Mouse (Mus musculus): ENCODE measurements around the gene Mum1. TPM values are rescaled to one million over a fixed set of nuclear protein-coding genes. Genes with fewer than 3 reads are reported as not detected.
"Not testable (repeated sequence)": the region's sequence is repeated elsewhere in the genome, so short reads cannot be mapped to it uniquely, and the experiment has no call there.

The Mum1 gene
- polyA plus RNA-seq, 1 experiment from 2014 or later, result 94.7 TPM

- Histone ChIP-seq H3K36me3 (peaks cover 48% of the 10 kb centered on the region), H3K27ac (peak overlapping the region; percentile 44; the same call in 1 of the 2 replicates), H3K27me3 (no peaks in the 10 kb centered on the region), H3K4me2 (replicated peaks) (no peak overlapping the region), H3K4me3 (no peak overlapping the region), H3K9ac (no peak overlapping the region), H3K9me3 (no peaks in the 10 kb centered on the region), H3K4me1 (peaks cover 12% of the 10 kb centered on the region)
- 35% methylated on average over 5 of the region's 5 CpGs for WGBS
- ATAC-seq (ENCODE audit: low FRiP score, low read depth), result no peak
Measured at GRCm38 (mm10) chr10:80244791-80245399, 18.7 kb downstream of the Mum1 start.

- Histone ChIP-seq H3K27me3 (no peaks in the 10 kb centered on the region), H3K9me3 (no peaks in the 10 kb centered on the region), H3K9ac (no peak overlapping the region), H3K27ac (peak overlapping the region; percentile 44; the same call in 1 of the 2 replicates), H3K4me3 (no peak overlapping the region), H3K4me1 (peaks cover 19% of the 10 kb centered on the region), H3K4me2 (replicated peaks) (no peak overlapping the region), H3K36me3 (peaks cover 41% of the 10 kb centered on the region)
- WGBS, result 4% methylated on average over 4 of the region's 4 CpGs
- no peak for ATAC-seq (ENCODE audit: low FRiP score, low read depth)
Measured at GRCm38 (mm10) chr10:80245600-80245999, 19.4 kb downstream of the Mum1 start.

- WGBS, result 54% methylated on average over 6 of the region's 6 CpGs
Measured at GRCm38 (mm10) chr10:80247849-80248248, 21.6 kb downstream of the Mum1 start.

GRCm38 (mm10) chr10:80248437-80248836 lies 22.2 kb downstream of the Mum1 start:
- Histone ChIP-seq H3K4me2 (replicated peaks) (peak overlapping the region; percentile 95), H3K4me1 (peaks cover 20% of the 10 kb centered on the region)

More at GRCm38 (mm10) chr10:80247849-80248248, 21.6 kb downstream of the Mum1 start:
- Histone ChIP-seq H3K9me3 (no peaks in the 10 kb centered on the region), H3K9ac (no peak overlapping the region), H3K27ac (peak overlapping the region; percentile 22; the same call in 1 of the 2 replicates), H3K4me2 (replicated peaks) (peak overlapping the region; percentile 95; the same call in 1 of the 2 replicates), H3K36me3 (peaks cover 28% of the 10 kb centered on the region), H3K4me3 (no peak overlapping the region), H3K27me3 (no peaks in the 10 kb centered on the region), H3K4me1 (peaks cover 20% of the 10 kb centered on the region)
- no peak for ATAC-seq (ENCODE audit: low FRiP score, low read depth)

GRCm38 (mm10) chr10:80248971-80249640 lies 22.9 kb downstream of the Mum1 start, which contains the start of gene Ndufs7:
Gene Ndufs7, plus strand, starts transcription at chr10:80249121.
- Histone ChIP-seq H3K9me3 (no peaks in the 10 kb centered on the region), H3K27me3 (no peaks in the 10 kb centered on the region), H3K4me2 (replicated peaks) (peak within 1 kb of the TSS; percentile 95), H3K9ac (peak within 1 kb of the TSS; percentile 86), H3K27ac (peak within 1 kb of the TSS; percentile 85), H3K4me3 (peak within 1 kb of the TSS; percentile 85), H3K36me3 (peaks cover 28% of the 10 kb centered on the region), H3K4me1 (peaks cover 20% of the 10 kb centered on the region)
- peak; percentile 91 for ATAC-seq (ENCODE audit: low FRiP score, low read depth)
- WGBS, result under 1% methylated on average over 53 of the region's 53 CpGs

More at GRCm38 (mm10) chr10:80248437-80248836, 22.2 kb downstream of the Mum1 start:
- peak overlapping the region; percentile 22; the same call in 1 of the 2 replicates for H3K27ac ChIP-seq
- ATAC-seq (ENCODE audit: low FRiP score, low read depth); H3K9me3 ChIP-seq; H3K9ac ChIP-seq; H3K27me3 ChIP-seq: not testable (repeated sequence)
- WGBS, result 44% methylated on average over 3 of the region's 3 CpGs
- H3K36me3 ChIP-seq, result peaks cover 28% of the 10 kb centered on the region
- H3K4me3 ChIP-seq, result peak overlapping the region; percentile 85

GRCm38 (mm10) chr10:80250059-80250458 lies 23.8 kb downstream of the Mum1 start:
- WGBS, result 34% methylated on average over 2 of the region's 2 CpGs
- H3K4me3 ChIP-seq, result peak overlapping the region; percentile 85
- H3K9me3 ChIP-seq, result no peaks in the 10 kb centered on the region
- H3K9ac ChIP-seq, result peak overlapping the region; percentile 86
- ATAC-seq (ENCODE audit: low FRiP score, low read depth), result no peak
- H3K27me3 ChIP-seq, result no peaks in the 10 kb centered on the region
- no peak overlapping the region for H3K27ac ChIP-seq
- H3K36me3 ChIP-seq, result peaks cover 31% of the 10 kb centered on the region
- H3K4me1 ChIP-seq, result peaks cover 20% of the 10 kb centered on the region
- H3K4me2 ChIP-seq (replicated peaks), result peak overlapping the region; percentile 95

- Histone ChIP-seq H3K9me3 (no peaks in the 10 kb centered on the region), H3K4me2 (replicated peaks) (peak overlapping the region; percentile 95), H3K4me1 (peaks cover 16% of the 10 kb centered on the region), H3K27me3 (no peaks in the 10 kb centered on the region), H3K27ac (no peak overlapping the region), H3K9ac (peak overlapping the region; percentile 86; the same call in 1 of the 2 replicates), H3K36me3 (peaks cover 36% of the 10 kb centered on the region), H3K4me3 (peak overlapping the region; percentile 85)
- ATAC-seq (ENCODE audit: low FRiP score, low read depth), result no peak
- WGBS, result 82% methylated on average over 4 of the region's 4 CpGs
Measured at GRCm38 (mm10) chr10:80250573-80250972, 24.3 kb downstream of the Mum1 start.

GRCm38 (mm10) chr10:80252011-80252410 lies 25.8 kb downstream of the Mum1 start:
- Histone ChIP-seq H3K4me1 (peaks cover 16% of the 10 kb centered on the region), H3K27me3 (no peaks in the 10 kb centered on the region), H3K9ac (0 out of 2 replicates have a peak overlapping the region, but pooled peaks have one; percentile 15), H3K36me3 (peaks cover 50% of the 10 kb centered on the region), H3K4me2 (replicated peaks) (no peak overlapping the region), H3K4me3 (no peak overlapping the region), H3K27ac (no peak overlapping the region), H3K9me3 (no peaks in the 10 kb centered on the region)
- ATAC-seq (ENCODE audit: low FRiP score, low read depth), result no peak

GRCm38 (mm10) chr10:80252493-80253274 lies 26.4 kb downstream of the Mum1 start:
- no peak for ATAC-seq (ENCODE audit: low FRiP score, low read depth)
- Histone ChIP-seq H3K27me3 (no peaks in the 10 kb centered on the region), H3K36me3 (peaks cover 55% of the 10 kb centered on the region), H3K4me3 (no peak overlapping the region), H3K9ac (no peak overlapping the region), H3K27ac (no peak overlapping the region), H3K4me1 (peaks cover 16% of the 10 kb centered on the region), H3K4me2 (replicated peaks) (no peak overlapping the region), H3K9me3 (no peaks in the 10 kb centered on the region)
- 92% methylated on average over 11 of the region's 11 CpGs for WGBS

GRCm38 (mm10) chr10:80253551-80253950 lies 27.3 kb downstream of the Mum1 start:
- Histone ChIP-seq H3K9ac (no peak overlapping the region), H3K4me1 (peaks cover 10% of the 10 kb centered on the region), H3K9me3 (no peaks in the 10 kb centered on the region), H3K27ac (no peak overlapping the region), H3K36me3 (peaks cover 64% of the 10 kb centered on the region), H3K4me2 (replicated peaks) (no peak overlapping the region), H3K4me3 (no peak overlapping the region), H3K27me3 (no peaks in the 10 kb centered on the region)
- no peak for ATAC-seq (ENCODE audit: low FRiP score, low read depth)
- 79% methylated on average over 6 of the region's 6 CpGs for WGBS

- H3K27ac ChIP-seq, result no peak overlapping the region
- no peak for ATAC-seq (ENCODE audit: low FRiP score, low read depth)
- 95% methylated on average over 26 of the region's 26 CpGs for WGBS
Measured at GRCm38 (mm10) chr10:80254331-80255297, 28.4 kb downstream of the Mum1 start.

More at GRCm38 (mm10) chr10:80254331-80255297, 28.4 kb downstream of the Mum1 start:
- H3K27me3 ChIP-seq, result no peaks in the 10 kb centered on the region
- peaks cover 73% of the 10 kb centered on the region for H3K36me3 ChIP-seq
- H3K9me3 ChIP-seq, result no peaks in the 10 kb centered on the region
- peaks cover 17% of the 10 kb centered on the region for H3K4me1 ChIP-seq
- H3K4me2 ChIP-seq (replicated peaks), result no peak overlapping the region
- no peak overlapping the region for H3K4me3 ChIP-seq
- no peak overlapping the region for H3K9ac ChIP-seq

All from limb, embryonic 13.5 days (tissue).